24 mouse cellular contexts compared by ENCODE assay signal in genomic region chr7:130036235-130036634, GRCm38 (mm10).
A peak's percentile ranks its signal among the peaks of the same experiment; 100 is the strongest.
DNase-seq lines count a peak whose midpoint lies in the region; ATAC-seq and TF ChIP-seq lines count a peak whose summit lies in the region.
"Had no signal": no experiment of that assay in that cellular context is flagged by ENCODE, and none has a peak within 500 bp of the region (broad histone marks: within the 10 kb centered on the region; RNA-seq: fewer than 3 reads in every experiment).

No protein-coding gene starts in this region.

- no peak for TF ChIP-seq CTCF in lung, postnatal 0 days (IDR thresholded peaks at IDR 0.05)

- no peak overlapping the region for H3K4me2 ChIP-seq in lung, postnatal 0 days (replicated peaks; ENCODE audit: low read depth, low read length)
- H3K4me2 ChIP-seq in embryonic facial prominence, embryonic 15.5 days (replicated peaks) = no peak overlapping the region
- H3K4me2 ChIP-seq in stomach, embryonic 15.5 days = no peak overlapping the region
- H3K4me2 ChIP-seq: forebrain, embryonic 15.5 days; limb, embryonic 13.5 days; liver, embryonic 12.5 days; midbrain, embryonic 13.5 days; neural tube, embryonic 13.5 days had no signal

- intact Hi-C loops in heart, postnatal 25 days (cut with DNase I) = no loop called here

- 0 out of 2 replicates have a peak, but pooled peaks cover 2% of the 10 kb centered on the region for H3K36me3 ChIP-seq in heart, embryonic 10.5 days
- no peaks in the 10 kb centered on the region for H3K36me3 ChIP-seq in lung, postnatal 0 days (ENCODE audit: insufficient read depth, low read length)
- no peaks in the 10 kb centered on the region for H3K36me3 ChIP-seq in embryonic facial prominence, embryonic 15.5 days
- H3K36me3 ChIP-seq in stomach, embryonic 15.5 days = no peaks in the 10 kb centered on the region
- H3K36me3 ChIP-seq: forebrain, embryonic 15.5 days; limb, embryonic 13.5 days; liver, embryonic 12.5 days; midbrain, embryonic 13.5 days; neural tube, embryonic 13.5 days had no signal

- no peak overlapping the region for H3K4me3 ChIP-seq in heart, embryonic 10.5 days
- H3K4me3 ChIP-seq in lung, postnatal 0 days (ENCODE audit: low read depth, low read length) = no peak overlapping the region
- no peak overlapping the region for H3K4me3 ChIP-seq in embryonic facial prominence, embryonic 15.5 days (replicated peaks)
- H3K4me3 ChIP-seq in stomach, embryonic 15.5 days (replicated peaks) = no peak overlapping the region
- H3K4me3 ChIP-seq: forebrain, embryonic 15.5 days; heart, adult 2 months; limb, embryonic 13.5 days; liver, embryonic 12.5 days; midbrain, embryonic 13.5 days; myocyte; neural tube, embryonic 13.5 days had no signal

- H3K9me3 ChIP-seq in heart, embryonic 10.5 days = no peaks in the 10 kb centered on the region
- H3K9me3 ChIP-seq in lung, postnatal 0 days (ENCODE audit: low read length) = no peaks in the 10 kb centered on the region
- H3K9me3 ChIP-seq in embryonic facial prominence, embryonic 15.5 days (replicated peaks) = no peaks in the 10 kb centered on the region
- H3K9me3 ChIP-seq in stomach, embryonic 15.5 days = no peaks in the 10 kb centered on the region
- H3K9me3 ChIP-seq: forebrain, embryonic 15.5 days; limb, embryonic 13.5 days; liver, embryonic 12.5 days; midbrain, embryonic 13.5 days; neural tube, embryonic 13.5 days had no signal

- no peaks in the 10 kb centered on the region for H3K27me3 ChIP-seq in heart, embryonic 10.5 days (ENCODE audit: insufficient read depth, poor library complexity, severe bottlenecking)
- H3K27me3 ChIP-seq in lung, postnatal 0 days (replicated peaks; ENCODE audit: insufficient read depth, low read length) = no peaks in the 10 kb centered on the region
- H3K27me3 ChIP-seq in embryonic facial prominence, embryonic 15.5 days = no peaks in the 10 kb centered on the region
- H3K27me3 ChIP-seq in stomach, embryonic 15.5 days (replicated peaks) = no peaks in the 10 kb centered on the region
- H3K27me3 ChIP-seq: forebrain, embryonic 15.5 days; limb, embryonic 13.5 days; liver, embryonic 12.5 days; neural tube, embryonic 13.5 days had no signal

- H3K27ac ChIP-seq in heart, embryonic 10.5 days = no peak overlapping the region
- 0 out of 2 replicates have a peak overlapping the region, but pooled peaks have one; percentile 2 for H3K27ac ChIP-seq in lung, postnatal 0 days (ENCODE audit: low read length)
- H3K27ac ChIP-seq in embryonic facial prominence, embryonic 15.5 days (replicated peaks) = peak overlapping the region; percentile 79
- peak overlapping the region; percentile 84; the same call in 1 of the 2 replicates for H3K27ac ChIP-seq in stomach, embryonic 15.5 days
- H3K27ac ChIP-seq: forebrain, embryonic 15.5 days; heart, adult 2 months; limb, embryonic 13.5 days; liver, embryonic 12.5 days; midbrain, embryonic 13.5 days; neural tube, embryonic 13.5 days had no signal

- no peak for TF ChIP-seq EP300 in lung, postnatal 0 days (IDR thresholded peaks at IDR 0.05)

- no peak for ATAC-seq in lung, postnatal 0 days
- peak; percentile 61; the same call in 1 of the 2 replicates for ATAC-seq in embryonic facial prominence, embryonic 15.5 days (ENCODE audit: insufficient number of reproducible peaks, low FRiP score, low TSS enrichment, low read depth)
- ATAC-seq in stomach, embryonic 15.5 days (ENCODE audit: insufficient read depth, low FRiP score, low read depth) = no peak
- ATAC-seq: CD4-positive, CD25-positive, alpha-beta regulatory T cell, adult 4 months; forebrain, embryonic 15.5 days; liver, embryonic 12.5 days; midbrain, embryonic 13.5 days had no signal

- peaks cover 20% of the 10 kb centered on the region for H3K4me1 ChIP-seq in heart, embryonic 10.5 days
- H3K4me1 ChIP-seq in lung, postnatal 0 days (ENCODE audit: insufficient read depth, low read depth, low read length) = peaks cover 4% of the 10 kb centered on the region; the same call in 1 of the 2 replicates
- peaks cover 24% of the 10 kb centered on the region for H3K4me1 ChIP-seq in embryonic facial prominence, embryonic 15.5 days
- H3K4me1 ChIP-seq in stomach, embryonic 15.5 days = peaks cover 16% of the 10 kb centered on the region
- H3K4me1 ChIP-seq: forebrain, embryonic 15.5 days; liver, embryonic 12.5 days had no signal

- DNase-seq in heart, embryonic 10.5 days (ENCODE audit: low spot score) = peak; percentile 19
- no peak for DNase-seq in heart, postnatal 25 days (ENCODE audit: low spot score)
- DNase-seq in lung, postnatal 0 days (ENCODE audit: low spot score) = no peak
- DNase-seq in lung, adult 18-20 months = no peak
- DNase-seq in layer of hippocampus, adult 9-10 months (ENCODE audit: low spot score) = no peak
- no peak for DNase-seq in gastrocnemius, postnatal 4 days (ENCODE audit: low spot score in 2 of 2)
- DNase-seq: adrenal gland, postnatal 25 days; cerebellum, adult 9-11 months; gastrocnemius, postnatal 14 days; kidney, adult 9 months; kidney, postnatal 36 days; lung, adult 2 months; thymus, adult 2 months; thymus, postnatal 4 days had no signal

- no peak overlapping the region for H3K9ac ChIP-seq in lung, postnatal 0 days (replicated peaks; ENCODE audit: low read depth)
- no peak overlapping the region for H3K9ac ChIP-seq in embryonic facial prominence, embryonic 15.5 days
- H3K9ac ChIP-seq in stomach, embryonic 15.5 days = no peak overlapping the region
- H3K9ac ChIP-seq: forebrain, embryonic 15.5 days; limb, embryonic 13.5 days; liver, embryonic 12.5 days; midbrain, embryonic 13.5 days; neural tube, embryonic 13.5 days had no signal

- 85% methylated on average over 5 of the region's 5 CpGs for WGBS in heart, embryonic 10.5 days
- 49% methylated on average over 5 of the region's 5 CpGs for WGBS in lung, postnatal 0 days
- WGBS in embryonic facial prominence, embryonic 15.5 days = 43% methylated on average over 5 of the region's 5 CpGs
- WGBS in stomach, embryonic 15.5 days = 65% methylated on average over 5 of the region's 5 CpGs
